12 mouse cellular contexts compared by ENCODE assay signal in genomic region chr14:8114756-8115155, GRCm38 (mm10).
"Had no signal": no experiment of that assay in that cellular context is flagged by ENCODE, and none has a peak within 500 bp of the region (broad histone marks: within the 10 kb centered on the region; RNA-seq: fewer than 3 reads in every experiment).

No protein-coding gene starts in this region.

- ATAC-seq: intestine, postnatal 0 days; lung, postnatal 0 days; midbrain, embryonic 15.5 days had no signal

- DNase-seq: kidney, adult 2 months; kidney, postnatal 14 days; kidney, postnatal 4 days; layer of hippocampus, adult 9-11 months; liver, embryonic 13.5 days; lung, embryonic 14.5 days; right cerebral cortex, postnatal 25 days; thymus, adult 18-20 months; thymus, postnatal 36 days had no signal
